Mouse (Mus musculus) ES-Bruce4 (cell line): ENCODE results near the gene Hmcn2.

Experiments used
- CTCF ChIP-seq: IDR thresholded peaks from one replicate; pipeline ENCODE4 v1.8.1; 2011; ENCODE audit warnings: low read depth, low read length
- EP300 ChIP-seq: IDR thresholded peaks from 2 replicates; pipeline ENCODE4 v1.6.1; 2011; ENCODE audit warnings: low read depth, low read length; ENCODE audit not compliant: insufficient read depth
- POLR2A ChIP-seq: IDR thresholded peaks from one replicate; pipeline ENCODE4 v1.8.1; 2011; ENCODE audit warnings: low read length; ENCODE audit not compliant: insufficient read depth

- no peak for TF ChIP-seq CTCF
- no peak for TF ChIP-seq EP300
- no peak for TF ChIP-seq POLR2A
These were observed 132.2 kb downstream of the Hmcn2 start for GRCm38 (mm10) chr2:31446456-31446855.
